Mouse (Mus musculus) thymus, adult 2 months (tissue): ENCODE results near the gene Igfbp5. TPM values are rescaled to one million over a fixed set of nuclear protein-coding genes. Genes with fewer than 3 reads are reported as not detected.

Source experiments
- DNase-seq: peaks from one replicate; pipeline ENCODE4 v3.0.0; 2021
- H3K27ac ChIP-seq: fragments of 200-500 bp; 2 replicates; pipeline ENCODE4 v1.5.1; 2012; ENCODE audit warnings: low read length, control low read depth; ENCODE audit not compliant: control insufficient read depth, insufficient read depth
- H3K27me3 ChIP-seq: fragments of 200-500 bp; 2 replicates; pipeline ENCODE4 v1.6.1; 2012; ENCODE audit warnings: mild to moderate bottlenecking, low read length, moderate library complexity, mixed read lengths; ENCODE audit not compliant: control insufficient read depth, insufficient read depth
- H3K36me3 ChIP-seq: fragments of 200-500 bp; 2 replicates; pipeline ENCODE4 v1.6.1; 2012; ENCODE audit warnings: mild to moderate bottlenecking, low read length, moderate library complexity; ENCODE audit not compliant: control insufficient read depth, insufficient read depth
- H3K4me1 ChIP-seq: fragments of 200-500 bp; replicated peaks from 2 replicates; pipeline ENCODE4 v1.6.1; 2012; ENCODE audit warnings: low read length; ENCODE audit not compliant: control insufficient read depth, insufficient read depth
- H3K4me3 ChIP-seq: fragments of 200-500 bp; 2 replicates; pipeline ENCODE4 v1.5.1; 2012; ENCODE audit warnings: mild to moderate bottlenecking, low read length, control low read depth, moderate library complexity; ENCODE audit not compliant: control insufficient read depth, insufficient read depth
- CTCF ChIP-seq: fragments of 200-500 bp; IDR thresholded peaks from 2 replicates; pipeline ENCODE4 v1.5.1; 2012; ENCODE audit warnings: mild to moderate bottlenecking, control low read depth, low read length, moderate library complexity, borderline replicate concordance; ENCODE audit not compliant: control insufficient read depth, poor library complexity, insufficient read depth; ENCODE audit errors: extremely low read depth
- POLR2A ChIP-seq: fragments of 200-500 bp; IDR thresholded peaks from 2 replicates; pipeline ENCODE4 v1.6.1; 2012; ENCODE audit warnings: mild to moderate bottlenecking, low read length, control low read depth, moderate library complexity; ENCODE audit not compliant: control insufficient read depth, poor library complexity, insufficient read depth; ENCODE audit errors: extremely low read depth
- WGBS: fragments of 180-500 bp; shearing (Covaris S2); methylation state at CpG from one replicate; pipeline ENCODE4 v1.1.7; 2018; 5-methylcytosine and 5-hydroxymethylcytosine counted together
- polyA plus RNA-seq: library from polyadenylated mRNA; depleted of rRNA; stranded (reverse); fragments of >200 nt; gene quantifications from 2 replicates; pipeline ENCODE4 v1.2.3, GENCODE M21; 2012

Gene Igfbp5
- polyA plus RNA-seq, 1 experiment = 58.3 TPM

- TF ChIP-seq CTCF (no peak), POLR2A (no peak)
- no peaks in the 10 kb centered on the region for H3K27me3 ChIP-seq
- H3K4me3 ChIP-seq = no peak overlapping the region
- no peaks in the 10 kb centered on the region; the same call in 1 of the 2 replicates for H3K4me1 ChIP-seq
- no peak overlapping the region for H3K27ac ChIP-seq
- no peak for DNase-seq
- no peaks in the 10 kb centered on the region for H3K36me3 ChIP-seq
- 95% methylated on average over 2 of the region's 2 CpGs for WGBS
Measured at GRCm38 (mm10) chr1:72830485-72830884, 44.2 kb downstream of the Igfbp5 start.

GRCm38 (mm10) chr1:72828843-72829242, 45.8 kb downstream of the Igfbp5 start:
- no peak overlapping the region for H3K4me3 ChIP-seq
- TF ChIP-seq POLR2A = no peak
- TF ChIP-seq CTCF = no peak
- DNase-seq = no peak
- no peak overlapping the region for H3K27ac ChIP-seq
- H3K36me3 ChIP-seq = no peaks in the 10 kb centered on the region
- H3K27me3 ChIP-seq = peaks cover 3% of the 10 kb centered on the region; the same call in 1 of the 2 replicates
- H3K4me1 ChIP-seq = no peaks in the 10 kb centered on the region; the same call in 1 of the 2 replicates
- 86% methylated on average over 5 of the region's 5 CpGs for WGBS

GRCm38 (mm10) chr1:72827411-72828315, 47.0 kb downstream of the Igfbp5 start:
- H3K36me3 ChIP-seq = no peaks in the 10 kb centered on the region
- 50% methylated on average over 12 of the region's 12 CpGs for WGBS
- H3K27ac ChIP-seq = no peak overlapping the region
- H3K4me3 ChIP-seq = no peak overlapping the region
- H3K27me3 ChIP-seq = peaks cover 3% of the 10 kb centered on the region; the same call in 1 of the 2 replicates
- no peaks in the 10 kb centered on the region; the same call in 1 of the 2 replicates for H3K4me1 ChIP-seq
- DNase-seq = no peak
- TF ChIP-seq CTCF (no peak), POLR2A (no peak)

- Histone ChIP-seq H3K36me3 (no peaks in the 10 kb centered on the region), H3K4me1 (no peaks in the 10 kb centered on the region; the same call in 1 of the 2 replicates), H3K4me3 (no peak overlapping the region), H3K27ac (no peak overlapping the region), H3K27me3 (peaks cover 3% of the 10 kb centered on the region; the same call in 1 of the 2 replicates)
- TF ChIP-seq CTCF (no peak), POLR2A (no peak)
- DNase-seq = no peak
- 12% methylated on average over 7 of the region's 7 CpGs for WGBS
Measured at GRCm38 (mm10) chr1:72826931-72827330, 47.8 kb downstream of the Igfbp5 start.

- H3K4me3 ChIP-seq = no peak overlapping the region
- peaks cover 3% of the 10 kb centered on the region; the same call in 1 of the 2 replicates for H3K27me3 ChIP-seq
- H3K36me3 ChIP-seq = no peaks in the 10 kb centered on the region
- DNase-seq = no peak
- WGBS = 26% methylated on average over 6 of the region's 6 CpGs
- TF ChIP-seq POLR2A (no peak), CTCF (no peak)
- no peak overlapping the region for H3K27ac ChIP-seq
- no peaks in the 10 kb centered on the region; the same call in 1 of the 2 replicates for H3K4me1 ChIP-seq
Measured at GRCm38 (mm10) chr1:72826446-72826845, 48.2 kb downstream of the Igfbp5 start.

GRCm38 (mm10) chr1:72825921-72826320, 48.8 kb downstream of the Igfbp5 start:
- Histone ChIP-seq H3K36me3 (no peaks in the 10 kb centered on the region), H3K4me3 (no peak overlapping the region), H3K27me3 (peaks cover 3% of the 10 kb centered on the region; the same call in 1 of the 2 replicates), H3K27ac (no peak overlapping the region), H3K4me1 (no peaks in the 10 kb centered on the region; the same call in 1 of the 2 replicates)
- WGBS = 33% methylated on average over 4 of the region's 4 CpGs
- DNase-seq = no peak
- no peak for TF ChIP-seq CTCF
- TF ChIP-seq POLR2A = no peak
